Mouse (Mus musculus) CH12.LX (cell line): ENCODE data around the gene Olfr16. TPM values are rescaled to one million over a fixed set of nuclear protein-coding genes. Genes with fewer than 3 reads are reported as not detected.

Experiments
- DNase-seq: peaks from one replicate; pipeline ENCODE4 v3.0.0-alpha.2; 2013; ENCODE audit errors: extremely low read depth
- H3K27ac ChIP-seq: 2 replicates; pipeline ENCODE4 v1.5.1; 2012; ENCODE audit warnings: low read depth, mild to moderate bottlenecking, control low read depth, moderate library complexity; ENCODE audit not compliant: insufficient read depth
- H3K27me3 ChIP-seq: replicated peaks from 2 replicates; pipeline ENCODE3; 2012; ENCODE audit warnings: inconsistent platforms
- H3K36me3 ChIP-seq, 2 experiments: replicated peaks in 1 of 2; 2 replicates each; pipeline versions ENCODE3 to v1.6.1; 2012; ENCODE audit warnings: inconsistent platforms in 1 of 2, low read length in 1 of 2, mild to moderate bottlenecking in 1 of 2, mixed read lengths in 1 of 2, moderate library complexity in 1 of 2; ENCODE audit not compliant: control insufficient read depth in 1 of 2, insufficient read depth in 1 of 2
- H3K4me1 ChIP-seq, 2 experiments: 2 replicates each; pipeline ENCODE4 v1.6.1; 2012; ENCODE audit warnings: inconsistent platforms in 1 of 2, moderate library complexity in 1 of 2; ENCODE audit not compliant: insufficient read depth in 2 of 2, control insufficient read depth in 1 of 2
- H3K4me2 ChIP-seq: 2 replicates; pipeline ENCODE4 v1.6.1; 2012; ENCODE audit warnings: low read depth, mild to moderate bottlenecking, control low read depth; ENCODE audit not compliant: poor library complexity, insufficient read depth, severe bottlenecking
- H3K4me3 ChIP-seq, 3 experiments: fragments of 150-350 bp in 1 of 3; sonication (generic) in 1 of 3; replicated peaks in 1 of 3; 2 replicates each; pipeline versions ENCODE3 to v1.5.1; 2011 to 2012; ENCODE audit warnings: low read depth in 2 of 3, low read length in 2 of 3, mild to moderate bottlenecking in 2 of 3, moderate library complexity in 2 of 3, control low read depth in 1 of 3, improper control_type of control experiment in 1 of 3, inconsistent platforms in 1 of 3, mixed read lengths in 1 of 3; ENCODE audit not compliant: poor library complexity in 1 of 3
- H3K79me2 ChIP-seq: replicated peaks from 2 replicates; pipeline ENCODE4 v1.6.1; 2012; ENCODE audit warnings: mild to moderate bottlenecking, moderate library complexity; ENCODE audit not compliant: control insufficient read depth, poor library complexity, insufficient read depth, severe bottlenecking; ENCODE audit errors: extremely low read depth
- H3K9ac ChIP-seq: 2 replicates; pipeline ENCODE4 v1.6.1; 2012; ENCODE audit warnings: low read depth, mild to moderate bottlenecking, control low read depth, moderate library complexity; ENCODE audit not compliant: insufficient read depth
- H3K9me3 ChIP-seq: replicated peaks from 2 replicates; pipeline ENCODE3; 2012; ENCODE audit warnings: low read length, inconsistent platforms, mixed read lengths
- BHLHE40 ChIP-seq: IDR thresholded peaks from 2 replicates; pipeline ENCODE4 v1.6.1; 2011; ENCODE audit warnings: mild to moderate bottlenecking, low read depth, low read length, improper control_type of control experiment
- E2F4 ChIP-seq: IDR thresholded peaks from 2 replicates; pipeline ENCODE4 v1.6.1; 2011; ENCODE audit warnings: low read depth, low read length, improper control_type of control experiment; ENCODE audit not compliant: insufficient replicate concordance
- ELF1 ChIP-seq: IDR thresholded peaks from 2 replicates; pipeline ENCODE4 v1.6.1; 2014; ENCODE audit warnings: low read depth, mild to moderate bottlenecking, inconsistent platforms, low read length, improper control_type of control experiment
- EP300 ChIP-seq: IDR thresholded peaks from 2 replicates; pipeline ENCODE4 v1.6.1; 2011; ENCODE audit warnings: low read length, improper control_type of control experiment
- ETS1 ChIP-seq: conservative IDR thresholded peaks from 2 replicates; pipeline ENCODE4 v1.6.1; 2012; ENCODE audit warnings: low read depth, mild to moderate bottlenecking, inconsistent platforms, low read length, improper control_type of control experiment, moderate library complexity
- IRF4 ChIP-seq: IDR thresholded peaks from 2 replicates; pipeline ENCODE4 v1.6.1; 2014; ENCODE audit warnings: low read depth, mild to moderate bottlenecking, inconsistent platforms, low read length, improper control_type of control experiment
- JUN ChIP-seq: IDR thresholded peaks from 2 replicates; pipeline ENCODE4 v1.6.1; 2011; ENCODE audit warnings: low read depth, mild to moderate bottlenecking, low read length, improper control_type of control experiment, moderate library complexity; ENCODE audit not compliant: insufficient read depth
- MAZ ChIP-seq: IDR thresholded peaks from 2 replicates; pipeline ENCODE4 v1.6.1; 2012; ENCODE audit warnings: low read depth, mild to moderate bottlenecking, inconsistent platforms, low read length, improper control_type of control experiment, moderate library complexity
- MEF2A ChIP-seq: IDR thresholded peaks from 2 replicates; pipeline ENCODE4 v1.6.1; 2014; ENCODE audit warnings: low read depth, mild to moderate bottlenecking, inconsistent platforms, low read length, improper control_type of control experiment, borderline replicate concordance
- MYC ChIP-seq: IDR thresholded peaks from 2 replicates; pipeline ENCODE4 v1.6.1; 2011; ENCODE audit warnings: low read depth, mild to moderate bottlenecking, improper control_type of control experiment, low read length
- NELFE ChIP-seq: IDR thresholded peaks from 2 replicates; pipeline ENCODE4 v1.6.1; 2011; ENCODE audit warnings: low read depth, low read length, improper control_type of control experiment
- NRF1 ChIP-seq: IDR thresholded peaks from 2 replicates; pipeline ENCODE4 v1.6.1; 2014; ENCODE audit warnings: low read depth, mild to moderate bottlenecking, inconsistent platforms, low read length, improper control_type of control experiment, moderate library complexity
- POLR2A ChIP-seq: IDR thresholded peaks from 2 replicates; pipeline ENCODE4 v1.6.1; 2011; ENCODE audit warnings: low read depth, mild to moderate bottlenecking, improper control_type of control experiment, low read length
- RCOR1 ChIP-seq: conservative IDR thresholded peaks from 2 replicates; pipeline ENCODE4 v1.6.1; 2012; ENCODE audit warnings: low read depth, mild to moderate bottlenecking, inconsistent platforms, low read length, improper control_type of control experiment
- TBP ChIP-seq: conservative IDR thresholded peaks from 2 replicates; pipeline ENCODE4 v1.6.1; 2011; ENCODE audit warnings: low read depth, low read length, improper control_type of control experiment
- TCF12 ChIP-seq: IDR thresholded peaks from 2 replicates; pipeline ENCODE4 v1.6.1; 2014; ENCODE audit warnings: low read depth, mild to moderate bottlenecking, inconsistent platforms, low read length, improper control_type of control experiment
- ZC3H11A ChIP-seq: IDR thresholded peaks from 2 replicates; pipeline ENCODE4 v1.6.1; 2012; ENCODE audit warnings: low read depth, mild to moderate bottlenecking, inconsistent platforms, low read length, improper control_type of control experiment
- ZNF384 ChIP-seq: IDR thresholded peaks from 2 replicates; pipeline ENCODE4 v1.6.1; 2012; ENCODE audit warnings: low read depth, low read length, improper control_type of control experiment, inconsistent platforms
- dilution Hi-C: fragments of 300-500 bp; cut with MboI; formaldehyde crosslinking; loops from 2 replicates; pipeline ENCODE4 v1.14.3; 2020; ENCODE audit warnings: low sequenced_read_pairs; ENCODE audit not compliant: extremely low pct_unique_long_range_greater_than_20kb, extremely low pct_ligation_motif_present
- in situ Hi-C: fragments of 300-500 bp; cut with MboI; formaldehyde crosslinking; loops from 3 replicates; pipeline ENCODE4 v1.14.3; 2019; ENCODE audit warnings: low sequenced_read_pairs, low pct_ligation_motif_present, low pct_unique_long_range_greater_than_20kb, mixed read lengths
- polyA plus RNA-seq: library from polyadenylated mRNA; unstranded; fragments of >175 nt; gene quantifications from 2 replicates; pipeline ENCODE4 v1.2.1, GENCODE M21; 2012; ENCODE audit warnings: low read depth; ENCODE audit not compliant: insufficient read length
- total RNA-seq, 2 experiments: library from RNA; depleted of rRNA; stranded (reverse); fragments of 300-350 nt in 1 of 2; fragments of >200 nt in 1 of 2; gene quantifications; 2 replicates each; pipeline ENCODE4 v1.2.3; 2012 to 2014

Olfr16 gene
- total RNA-seq (2012; rRNA removed) (not detected in 2 replicates), total RNA-seq (2014; rRNA removed) (not detected in 2 replicates), polyA plus RNA-seq (not detected in 2 replicates)

- Histone ChIP-seq H3K27me3 (no peaks in the 10 kb centered on the region), H3K4me1 (peaks cover 14 to 40% of the 10 kb centered on the region in 2 experiments; a peak in 3 of 4 replicates), H3K36me3 (no peaks in the 10 kb centered on the region), H3K27ac (peak within 1 kb of the TSS; percentile 52; the same call in 1 of the 2 replicates), H3K4me2 (peak within 1 kb of the TSS; percentile 50), H3K9ac (peak within 1 kb of the TSS; percentile 19; the same call in 1 of the 2 replicates), H3K9me3 (no peaks in the 10 kb centered on the region), H3K79me2 (no peaks in the 10 kb centered on the region), H3K4me3 (no peak within 1 kb of the TSS)
- in situ Hi-C loops (no loop called here), dilution Hi-C loops (no loop called here)
- TF ChIP-seq ELF1 (no peak), POLR2A (no peak), RCOR1 (no peak), EP300 (peak; percentile 76), ETS1 (peak; percentile 79), JUN (0 out of 2 replicates have a peak, but pooled peaks have one; percentile 10), E2F4 (no peak), MYC (no peak), TCF12 (peak; percentile 53; the same call in 1 of the 2 replicates), IRF4 (peak; percentile 30; the same call in 1 of the 2 replicates), MAZ (peak; percentile 60; the same call in 1 of the 2 replicates), NRF1 (no peak), BHLHE40 (peak; percentile 48; the same call in 1 of the 2 replicates), MEF2A (peak; percentile 85)
- peak; percentile 76 for DNase-seq
These were observed at the start of gene Olfr16 for GRCm38 (mm10) chr1:172950160-172950559. Olfr16 (plus strand) TSS chr1:172950409.

GRCm38 (mm10) chr1:172903313-172903712 is 46.9 kb upstream of the Olfr16 start:
- in situ Hi-C loops (no loop called here), dilution Hi-C loops (no loop called here)
- Histone ChIP-seq H3K9ac (no peak overlapping the region), H3K4me2 (no peak overlapping the region), H3K36me3 (no peaks in the 10 kb centered on the region), H3K4me3 (no peak overlapping the region), H3K4me1 (no peaks in the 10 kb centered on the region), H3K27ac (no peak overlapping the region), H3K79me2 (no peaks in the 10 kb centered on the region), H3K27me3 (no peaks in the 10 kb centered on the region), H3K9me3 (no peaks in the 10 kb centered on the region)
- TF ChIP-seq ZC3H11A (no peak), TBP (no peak), ZNF384 (no peak), TCF12 (no peak), NRF1 (no peak), POLR2A (no peak), NELFE (no peak), BHLHE40 (no peak), RCOR1 (no peak)
- DNase-seq: no peak
